Mouse (Mus musculus): ENCODE results near the gene Smyd3.

DNA sequence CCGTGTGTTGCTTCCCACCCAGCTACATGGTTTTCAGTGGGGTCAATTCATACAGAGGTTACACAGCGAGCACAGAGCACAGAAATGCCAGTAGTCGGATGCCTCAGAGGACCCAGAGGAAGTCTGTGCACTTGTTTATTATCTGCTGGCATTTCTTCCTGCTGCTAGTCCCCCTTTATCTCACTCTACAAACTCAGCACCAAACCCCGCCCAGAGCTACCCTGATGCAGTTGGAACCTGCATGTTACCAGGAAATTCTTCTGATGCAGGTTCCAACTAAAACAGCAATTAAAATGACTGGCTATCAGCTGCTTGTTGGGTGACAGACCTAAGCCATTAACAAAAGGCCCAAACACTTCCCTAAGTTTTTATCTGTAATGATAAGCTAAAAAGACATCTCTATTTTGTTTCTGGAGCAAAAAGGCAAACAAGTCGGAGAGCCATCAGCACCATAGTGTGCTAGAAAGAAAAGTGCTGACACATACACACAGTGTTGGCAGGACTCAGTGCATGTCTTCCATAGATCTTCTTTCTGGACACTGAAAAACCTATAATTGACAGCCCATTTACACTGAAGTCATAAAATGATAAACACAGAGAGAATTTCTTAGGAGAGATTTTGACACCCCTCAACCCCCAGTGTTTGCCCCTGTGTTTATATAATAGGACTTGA, 368.2 kb downstream of the Smyd3 start:
- no peak for TF ChIP-seq CTCF (IDR thresholded peaks at IDR 0.05)
- no peak for TF ChIP-seq EP300 (IDR thresholded peaks at IDR 0.05; ENCODE audit: insufficient read depth, low read depth, low read length)
